Mouse (Mus musculus) olfactory bulb, adult 2 months (tissue): ENCODE data around the gene Sapcd1.

ENCODE experiments used
- CTCF ChIP-seq: fragments of 200-500 bp; IDR thresholded peaks from 2 replicates; pipeline ENCODE4 v1.5.1; 2012; ENCODE audit warnings: low read depth, mild to moderate bottlenecking, low read length, moderate library complexity; ENCODE audit not compliant: insufficient read depth
- POLR2A ChIP-seq: fragments of 200-500 bp; IDR thresholded peaks from 2 replicates; pipeline ENCODE4 v1.6.1; 2012; ENCODE audit warnings: mild to moderate bottlenecking, low read depth, low read length, moderate library complexity; ENCODE audit not compliant: insufficient read depth

DNA sequence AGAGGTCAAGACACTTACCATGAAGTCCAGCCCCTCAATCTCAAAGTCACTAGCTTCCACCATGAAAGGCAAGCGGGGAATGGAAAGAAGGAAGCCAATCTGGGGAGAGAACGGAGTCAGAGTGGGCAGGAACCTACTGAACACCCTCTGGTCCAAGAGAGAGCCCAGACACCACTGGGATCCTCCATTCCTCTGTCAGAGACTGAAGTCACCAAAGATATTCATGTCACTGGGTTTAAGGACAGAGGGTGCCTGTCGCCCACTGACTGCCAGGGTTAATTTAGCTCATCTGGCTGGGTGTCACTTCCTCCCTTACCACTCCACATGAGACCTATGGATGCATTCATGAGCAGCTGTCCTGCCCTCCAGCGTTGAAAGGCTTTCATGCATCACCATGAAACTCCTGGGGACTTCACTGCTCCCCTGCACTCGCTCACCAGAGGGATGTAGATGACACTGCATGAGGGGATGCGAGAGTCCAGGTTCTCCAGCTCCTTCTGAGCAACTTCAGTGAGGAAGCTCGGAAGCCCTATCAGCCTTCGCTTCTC, 4.6 kb upstream of the Sapcd1 start:
- TF ChIP-seq POLR2A, result no peak
- no peak for TF ChIP-seq CTCF
